ENCODE assay signal across 11 mouse cellular contexts in genomic region chr14:39095219-39095618, GRCm38 (mm10).
"Had no signal": no experiment of that assay in that cellular context is flagged by ENCODE, and none has a peak within 500 bp of the region (broad histone marks: within the 10 kb centered on the region; RNA-seq: fewer than 3 reads in every experiment).

No protein-coding gene starts in this region.

- ATAC-seq: liver, postnatal 0 days; lung, postnatal 0 days; midbrain, embryonic 13.5 days; midbrain, embryonic 15.5 days had no signal

- DNase-seq: liver, postnatal 0 days; lung, adult 2 months; lung, postnatal 14 days; lung, postnatal 36 days; right cerebral cortex, postnatal 14 days; thymus, adult 18-20 months; thymus, postnatal 14 days; thymus, postnatal 36 days had no signal
